ENCODE assay signal across 18 mouse cellular contexts in the genomic region with DNA sequence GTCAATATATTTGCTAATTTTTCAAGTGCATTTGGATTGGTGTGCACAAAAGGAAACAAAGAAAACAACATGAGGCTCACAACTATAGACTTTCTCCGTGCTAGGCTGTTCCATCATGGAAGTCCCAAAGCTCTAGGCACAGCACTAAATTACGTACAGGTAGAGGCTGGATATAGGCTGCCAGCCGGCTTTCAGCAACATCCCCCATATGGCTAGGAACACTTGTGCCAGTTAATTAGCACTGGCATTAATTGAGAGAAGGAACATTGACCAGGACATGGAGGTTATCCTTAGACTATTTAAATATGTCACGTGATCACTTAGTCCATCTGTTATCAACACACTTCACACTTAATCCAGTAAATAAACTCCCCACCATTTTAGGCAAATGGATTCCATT. TPM values are rescaled to one million over a fixed set of nuclear protein-coding genes. Genes with fewer than 3 reads are reported as not detected.
DNase-seq lines count a peak whose midpoint lies in the region; ATAC-seq lines count a peak whose summit lies in the region.
"Had no signal": no experiment of that assay in that cellular context is flagged by ENCODE, and none has a peak within 500 bp of the region (broad histone marks: within the 10 kb centered on the region; RNA-seq: fewer than 3 reads in every experiment).

No protein-coding gene starts in this region.

- ATAC-seq in hindbrain, embryonic 13.5 days (ENCODE audit: low FRiP score): peak; percentile 63; the same call in 1 of the 2 replicates
- ATAC-seq in hindbrain, embryonic 14.5 days (ENCODE audit: low FRiP score): no peak; the same call in 1 of the 2 replicates
- peak; percentile 19; the same call in 1 of the 2 replicates for ATAC-seq in forebrain, embryonic 15.5 days (replicated peaks)
- ATAC-seq: CD4-positive, CD25-positive, alpha-beta regulatory T cell, adult 4 months; intestine, embryonic 16.5 days had no signal

- no peak overlapping the region for H3K4me3 ChIP-seq in hindbrain, embryonic 13.5 days
- no peak overlapping the region for H3K4me3 ChIP-seq in hindbrain, embryonic 14.5 days (replicated peaks; ENCODE audit: low read length)
- H3K4me3 ChIP-seq in forebrain, embryonic 15.5 days: no peak overlapping the region
- H3K4me3 ChIP-seq: embryonic facial prominence, embryonic 12.5 days; heart, embryonic 13.5 days; kidney, embryonic 15.5 days had no signal

- H3K27ac ChIP-seq in hindbrain, embryonic 13.5 days: no peak overlapping the region
- no peak overlapping the region for H3K27ac ChIP-seq in hindbrain, embryonic 14.5 days
- H3K27ac ChIP-seq in forebrain, embryonic 15.5 days (replicated peaks): no peak overlapping the region
- H3K27ac ChIP-seq: embryonic facial prominence, embryonic 12.5 days; heart, embryonic 13.5 days; kidney, embryonic 15.5 days had no signal

- no peaks in the 10 kb centered on the region for H3K27me3 ChIP-seq in hindbrain, embryonic 13.5 days
- H3K27me3 ChIP-seq in hindbrain, embryonic 14.5 days (ENCODE audit: control insufficient read depth, insufficient read depth, low read length): no peaks in the 10 kb centered on the region
- no peaks in the 10 kb centered on the region for H3K27me3 ChIP-seq in forebrain, embryonic 15.5 days
- H3K27me3 ChIP-seq: embryonic facial prominence, embryonic 12.5 days; heart, embryonic 13.5 days; kidney, embryonic 15.5 days had no signal

- H3K4me1 ChIP-seq in hindbrain, embryonic 13.5 days (replicated peaks): no peaks in the 10 kb centered on the region
- no peaks in the 10 kb centered on the region for H3K4me1 ChIP-seq in hindbrain, embryonic 14.5 days (replicated peaks; ENCODE audit: control insufficient read depth, insufficient read depth, low read length)
- no peaks in the 10 kb centered on the region for H3K4me1 ChIP-seq in forebrain, embryonic 15.5 days
- H3K4me1 ChIP-seq: embryonic facial prominence, embryonic 12.5 days; kidney, embryonic 15.5 days had no signal

- no peaks in the 10 kb centered on the region for H3K9me3 ChIP-seq in hindbrain, embryonic 13.5 days
- H3K9me3 ChIP-seq in hindbrain, embryonic 14.5 days (ENCODE audit: control insufficient read depth, low read length): no peaks in the 10 kb centered on the region
- no peaks in the 10 kb centered on the region for H3K9me3 ChIP-seq in forebrain, embryonic 15.5 days
- H3K9me3 ChIP-seq: embryonic facial prominence, embryonic 12.5 days; heart, embryonic 13.5 days; kidney, embryonic 15.5 days had no signal

- H3K9ac ChIP-seq in hindbrain, embryonic 13.5 days: no peak overlapping the region
- H3K9ac ChIP-seq in hindbrain, embryonic 14.5 days: no peak overlapping the region
- no peak overlapping the region for H3K9ac ChIP-seq in forebrain, embryonic 15.5 days (replicated peaks)
- H3K9ac ChIP-seq: embryonic facial prominence, embryonic 12.5 days; heart, embryonic 13.5 days; kidney, embryonic 15.5 days had no signal

- no peak overlapping the region for H3K4me2 ChIP-seq in hindbrain, embryonic 13.5 days
- no peak overlapping the region for H3K4me2 ChIP-seq in hindbrain, embryonic 14.5 days (replicated peaks)
- H3K4me2 ChIP-seq in forebrain, embryonic 15.5 days (replicated peaks): no peak overlapping the region
- H3K4me2 ChIP-seq: embryonic facial prominence, embryonic 12.5 days; heart, embryonic 13.5 days; kidney, embryonic 15.5 days had no signal

- WGBS in hindbrain, embryonic 13.5 days: 81% methylated on average over 4 of the region's 4 CpGs
- 80% methylated on average over 4 of the region's 4 CpGs for WGBS in hindbrain, embryonic 14.5 days
- WGBS in forebrain, embryonic 15.5 days: 64% methylated on average over 4 of the region's 4 CpGs

- H3K36me3 ChIP-seq in hindbrain, embryonic 13.5 days: no peaks in the 10 kb centered on the region
- H3K36me3 ChIP-seq in hindbrain, embryonic 14.5 days (replicated peaks; ENCODE audit: control insufficient read depth, insufficient read depth): no peaks in the 10 kb centered on the region
- H3K36me3 ChIP-seq in forebrain, embryonic 15.5 days: no peaks in the 10 kb centered on the region
- H3K36me3 ChIP-seq: embryonic facial prominence, embryonic 12.5 days; G1E; heart, embryonic 13.5 days; kidney, embryonic 15.5 days had no signal

- peak; percentile 18 for DNase-seq in cerebellum, adult 9-11 months
- DNase-seq in cerebellum, postnatal 4 days (ENCODE audit: low spot score in 2 of 2): no peak
- no peak for DNase-seq in hindbrain, embryonic 14.5 days (ENCODE audit: low spot score)
- no peak for DNase-seq in B cell, adult 2 months
- DNase-seq: adrenal gland, adult 8-10 months; adrenal gland, postnatal 36 days; gastrocnemius, postnatal 36 days; heart, adult 11 months; heart, postnatal 36 days; kidney, adult 2 months had no signal

RNA-seq across cellular contexts. Expression of gene Ppargc1a, which starts 44.5 kb away (rescaled TPM):
- polyA plus RNA-seq in hindbrain, embryonic 13.5 days (2015; fragmentation: Nextera tagmentation; extraction: Ambion mirVana): 8.9 and 9.9 TPM in 2 replicates
- polyA plus RNA-seq in hindbrain, embryonic 14.5 days (2014; fragmentation: Nextera tagmentation; extraction: Ambion mirVana): 21.4 and 25.9 TPM in 2 replicates
- 7.2 and 7.9 TPM in 2 replicates for polyA plus RNA-seq in forebrain, embryonic 15.5 days (2015; fragmentation: Nextera tagmentation; extraction: Ambion mirVana)
- polyA plus RNA-seq: G1E had no signal
